Mouse (Mus musculus): ENCODE data around the gene Gm10097.

Gene Gm10097

GRCm38 (mm10) chr10:5085792-5086191 lies 16.8 kb downstream of the Gm10097 start:
- no peak for DNase-seq

GRCm38 (mm10) chr10:5086329-5086728 lies 17.3 kb downstream of the Gm10097 start:
- DNase-seq = no peak

GRCm38 (mm10) chr10:5087336-5087735 lies 18.3 kb downstream of the Gm10097 start:
- DNase-seq = no peak

GRCm38 (mm10) chr10:5089133-5089532 lies 20.1 kb downstream of the Gm10097 start:
- no peak for DNase-seq

GRCm38 (mm10) chr10:5096996-5097753 lies 28.2 kb downstream of the Gm10097 start:
- DNase-seq = no peak

- no peak for DNase-seq
Observed at GRCm38 (mm10) chr10:5097754-5098137, 28.8 kb downstream of the Gm10097 start.

- no peak for DNase-seq
Observed at GRCm38 (mm10) chr10:5110773-5111172, 41.8 kb downstream of the Gm10097 start.

GRCm38 (mm10) chr10:5116155-5116554 lies 47.2 kb downstream of the Gm10097 start:
- no peak for DNase-seq

GRCm38 (mm10) chr10:5116720-5117119 lies 47.7 kb downstream of the Gm10097 start:
- DNase-seq = no peak

Data from spleen, adult 18-20 months (tissue).